Mouse (Mus musculus): Measurements from ENCODE around the gene Elp4.

The Elp4 gene

DNA sequence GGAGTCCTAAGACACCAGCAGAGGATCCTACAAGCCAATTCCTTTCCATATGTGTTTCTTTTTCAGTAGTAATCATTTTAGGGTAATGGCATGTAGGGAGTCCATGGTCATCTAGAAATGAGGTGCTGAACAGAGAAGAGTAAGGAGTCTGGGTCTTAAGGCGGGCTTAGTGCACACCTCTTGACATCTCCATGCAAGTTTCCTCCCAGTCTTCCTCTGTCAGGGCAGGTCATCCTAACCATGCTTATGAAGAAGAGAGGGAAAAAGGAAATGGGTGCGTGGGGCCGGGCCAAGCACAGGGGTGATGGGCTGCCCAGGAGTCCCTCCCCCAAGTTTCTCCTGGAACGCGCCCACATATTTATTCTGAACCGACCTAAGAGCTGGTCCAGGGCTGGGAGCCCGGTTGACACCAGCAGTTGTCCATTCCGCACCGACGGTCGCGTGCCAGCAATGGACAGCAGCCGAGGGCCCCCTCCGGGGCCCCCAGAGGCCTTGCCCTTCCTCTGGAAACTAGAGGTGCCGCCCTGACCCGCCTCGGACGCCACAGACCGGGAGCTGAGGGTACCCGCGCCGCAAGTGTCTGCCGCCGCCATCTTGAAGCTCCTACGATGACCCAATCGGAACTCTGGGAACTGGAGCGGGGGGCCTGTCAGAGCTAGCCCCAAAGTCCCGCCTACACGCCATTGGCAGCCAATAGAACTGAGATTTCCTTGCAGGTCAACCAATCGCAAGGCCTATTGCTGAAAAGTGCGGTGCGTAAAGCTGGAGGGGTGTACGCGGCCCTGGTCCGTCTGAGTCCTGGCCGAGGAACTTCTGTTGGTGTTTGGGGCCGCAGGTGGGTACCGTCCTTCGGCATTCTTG is at the start of gene Elp4, which contains the start of gene Immp1l:
Gene Elp4 (minus strand): TSS at position 669 of the 861 bp plus-strand sequence.
Gene Immp1l (plus strand): TSS at position 743 of the 861 bp plus-strand sequence.
- DNase-seq: peak; percentile 98

DNA sequence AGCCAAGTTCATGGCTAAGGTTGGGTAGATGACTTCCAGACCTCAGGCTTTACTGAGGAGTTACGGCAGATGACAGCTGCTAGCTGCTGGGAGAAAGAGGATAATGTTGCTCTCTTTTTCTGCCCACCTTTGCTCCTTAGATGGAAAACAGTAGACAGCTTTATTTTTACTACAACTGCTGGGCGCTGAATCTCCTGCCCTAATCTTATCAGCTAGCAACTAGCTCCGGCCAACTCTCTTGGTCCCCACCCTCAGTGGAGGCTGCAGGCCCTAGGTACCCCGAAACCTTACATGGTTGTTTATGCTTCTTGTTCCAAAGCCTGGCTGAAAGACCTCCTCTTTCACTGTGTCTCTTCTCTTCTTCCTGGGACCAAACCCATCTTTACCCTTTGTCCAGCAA is 49.5 kb upstream of the Elp4 start:
- no peak for DNase-seq

- DNase-seq: no peak
Measured at GRCm38 (mm10) chr2:105951350-105951940, 47.1 kb upstream of the Elp4 start.

- DNase-seq: no peak
Measured at GRCm38 (mm10) chr2:105950131-105950530, 45.8 kb upstream of the Elp4 start.

DNA sequence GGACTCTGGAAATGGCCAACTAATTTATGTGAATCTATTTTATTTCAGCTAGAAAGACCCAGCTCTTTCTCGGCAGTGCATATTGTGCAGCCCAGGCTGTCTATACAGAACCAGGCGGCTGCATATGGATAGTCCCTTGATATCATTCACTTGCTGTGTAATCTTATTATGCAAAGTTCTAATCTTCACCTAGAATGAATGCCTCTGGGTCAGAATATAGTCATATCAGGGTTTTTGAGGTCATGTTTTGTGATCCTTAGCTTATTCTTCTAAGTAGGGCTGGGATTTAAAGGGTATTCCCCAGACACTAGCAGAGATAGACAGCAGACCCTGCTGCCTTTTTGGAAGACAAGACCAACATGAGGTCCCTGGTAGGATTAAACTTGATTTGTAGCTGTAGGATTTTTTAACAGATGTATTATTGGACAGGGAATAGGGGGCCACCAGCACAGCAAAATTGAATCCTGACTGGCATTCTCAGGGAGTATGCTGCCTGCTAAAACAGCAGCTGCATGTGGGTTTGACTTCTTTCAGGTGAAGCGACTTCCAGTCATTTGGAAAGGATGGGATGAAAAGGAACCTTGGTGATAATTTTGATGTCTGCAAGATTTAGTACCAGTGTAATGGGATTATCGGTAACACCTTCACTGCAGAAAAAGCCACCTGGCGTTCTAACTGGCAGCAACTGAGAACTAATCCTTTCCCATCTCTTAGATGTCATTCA is 13.4 kb upstream of the Elp4 start:
- DNase-seq: no peak

GRCm38 (mm10) chr2:105916671-105917070 is 12.3 kb upstream of the Elp4 start:
- DNase-seq: no peak

DNA sequence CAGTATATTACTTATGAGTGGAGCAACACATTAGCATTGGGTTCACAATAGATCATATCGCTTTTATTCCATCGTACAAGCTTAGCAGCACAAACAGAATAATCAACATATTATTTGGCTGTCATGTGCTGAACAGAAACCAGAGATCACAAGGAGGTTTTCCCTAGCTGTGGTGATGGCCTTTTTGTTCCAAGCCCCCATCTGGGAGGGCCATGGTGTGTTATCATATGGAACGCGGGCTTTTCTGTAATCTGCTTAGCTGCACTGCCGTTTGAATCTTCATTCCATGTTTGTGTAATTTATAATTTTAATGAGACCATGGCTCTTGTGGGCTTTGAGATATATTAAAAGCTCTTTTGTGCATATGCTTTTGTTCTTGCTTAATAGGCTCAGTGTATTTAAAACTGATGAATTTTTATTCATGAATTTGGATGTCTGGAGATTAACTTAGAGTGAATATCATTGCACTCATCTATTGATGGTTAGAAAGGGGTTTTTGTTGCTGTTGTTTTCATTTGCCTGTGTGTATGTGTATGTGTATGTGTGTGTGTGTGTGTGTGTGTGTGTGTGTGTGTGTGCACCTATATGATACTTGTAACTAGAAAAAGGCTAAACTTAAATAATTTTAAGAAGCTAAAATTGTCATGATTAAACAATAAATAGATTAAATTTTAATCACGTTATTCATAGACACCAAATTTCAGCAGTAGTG is 9.4 kb upstream of the Elp4 start:
- no peak for DNase-seq

DNA sequence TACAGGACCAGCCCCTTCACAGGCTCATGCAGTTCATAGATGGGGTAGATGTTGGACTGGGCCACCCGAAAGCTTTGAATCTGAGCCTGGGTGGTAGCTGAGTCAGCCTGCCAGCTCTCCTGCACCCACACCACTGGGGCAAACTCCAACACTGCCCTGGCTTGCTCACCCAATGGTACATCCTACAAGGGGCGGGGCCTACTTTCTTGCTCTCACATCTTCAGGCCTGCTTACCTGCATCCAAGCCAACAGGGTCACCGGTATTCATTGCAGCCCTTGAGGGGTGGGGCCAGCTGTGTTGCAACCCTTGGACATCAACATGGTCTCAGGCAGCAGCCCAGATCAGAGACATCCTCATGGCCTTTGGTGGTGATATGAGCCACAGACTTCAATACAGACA is 6.2 kb upstream of the Elp4 start:
- DNase-seq: no peak

DNA sequence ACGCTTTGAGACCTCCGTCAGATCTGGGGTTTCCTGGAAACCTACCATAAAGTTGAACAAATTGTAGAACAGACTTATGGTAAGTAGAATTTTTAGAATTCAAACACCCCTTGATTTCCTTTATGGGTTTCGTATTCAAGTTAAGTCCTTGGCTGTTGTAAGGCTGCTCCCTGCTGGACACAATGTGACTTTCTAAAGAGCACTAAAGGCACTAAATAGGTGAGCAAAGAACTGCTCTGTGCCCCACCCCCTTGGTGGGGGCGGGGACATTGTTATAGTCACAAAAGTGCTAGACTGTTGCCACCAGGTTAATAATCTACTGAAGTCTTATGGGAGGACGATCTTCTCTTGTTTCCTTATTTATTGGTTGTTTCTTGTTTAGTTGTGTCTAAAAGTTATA is 4.0 kb upstream of the Elp4 start:
- DNase-seq: peak; percentile 41

DNA sequence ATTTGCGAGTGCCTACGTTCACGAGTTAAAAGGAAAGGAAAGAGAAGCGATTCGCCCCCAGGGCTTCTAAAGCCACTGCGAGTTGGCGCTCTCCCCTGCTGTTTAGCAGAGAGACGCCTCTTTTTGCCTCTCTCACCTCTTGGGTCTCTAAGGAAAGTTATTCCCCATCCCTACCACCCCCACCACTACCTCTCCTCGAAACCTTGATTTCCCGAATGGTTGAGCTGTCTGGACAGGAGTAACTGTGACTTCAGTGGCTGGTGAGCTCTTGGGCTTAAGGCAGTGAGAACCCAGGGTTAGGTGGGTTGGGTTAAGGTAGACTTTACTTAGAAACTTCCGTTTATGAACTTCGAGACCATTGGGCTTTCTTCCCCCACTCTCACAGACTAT is 388 bp upstream of the Elp4 start:
- DNase-seq: no peak

- DNase-seq: no peak
Measured at GRCm38 (mm10) chr2:105890816-105891215, 13.5 kb downstream of the Elp4 start.

DNA sequence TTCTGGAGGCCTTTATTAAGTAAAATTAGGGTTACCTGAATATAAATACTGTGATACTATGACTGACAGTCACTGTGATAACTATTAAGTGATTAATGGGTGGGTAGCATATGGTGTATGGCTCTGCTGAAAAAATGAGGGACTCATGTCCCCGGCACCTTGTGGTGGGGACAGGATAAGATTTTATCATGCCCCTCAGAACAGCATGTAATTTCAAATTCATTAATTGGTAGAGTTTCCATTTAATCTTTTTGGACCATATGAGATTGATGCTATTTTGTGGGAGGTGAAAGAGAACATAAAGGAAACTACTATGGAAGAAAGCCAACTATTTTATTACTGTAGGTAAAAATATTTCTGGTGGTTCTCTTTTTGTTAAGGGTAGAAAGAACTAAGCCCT is 31.0 kb downstream of the Elp4 start:
- DNase-seq: no peak

DNA sequence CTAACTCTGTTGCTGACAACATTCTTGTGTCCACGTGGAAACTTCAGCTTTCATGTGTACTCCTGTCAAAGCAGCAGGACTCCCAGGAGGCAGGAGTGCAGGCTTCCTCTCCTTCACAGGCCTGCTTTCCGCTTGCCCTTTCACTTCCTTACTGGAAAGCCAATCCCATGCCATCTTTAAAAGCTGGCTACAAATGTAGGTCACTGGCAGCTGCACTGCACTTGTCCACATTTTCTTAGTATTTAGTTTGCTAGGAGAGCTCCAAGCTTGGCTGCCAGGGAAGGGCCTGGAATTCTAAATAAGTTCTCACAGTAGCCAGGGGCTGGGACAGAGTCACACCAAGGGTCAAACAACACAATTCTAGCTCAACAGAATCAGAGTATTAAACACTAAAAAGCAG is 49.6 kb downstream of the Elp4 start:
- DNase-seq: peak; percentile 54

DNA sequence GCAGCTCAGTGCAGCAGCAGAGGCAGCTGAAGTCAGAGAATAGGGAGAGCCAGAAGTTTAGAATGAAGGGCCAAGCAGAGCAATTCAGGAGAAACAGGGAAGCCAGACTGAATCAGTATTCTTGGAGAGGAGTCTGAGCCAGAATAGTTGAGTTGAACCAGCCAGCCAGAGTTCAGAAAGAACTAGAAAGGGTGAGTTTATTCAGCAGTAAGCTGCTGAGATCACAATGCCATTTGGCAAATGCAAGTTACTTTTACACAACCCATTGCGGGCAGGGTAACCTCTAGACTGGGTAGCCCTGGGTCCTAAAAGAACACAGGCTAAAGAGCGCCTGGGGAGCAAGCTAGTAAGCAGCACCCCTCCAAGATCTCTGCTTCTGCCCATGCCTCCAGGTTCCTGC is 51.4 kb downstream of the Elp4 start:
- no peak for DNase-seq

DNA sequence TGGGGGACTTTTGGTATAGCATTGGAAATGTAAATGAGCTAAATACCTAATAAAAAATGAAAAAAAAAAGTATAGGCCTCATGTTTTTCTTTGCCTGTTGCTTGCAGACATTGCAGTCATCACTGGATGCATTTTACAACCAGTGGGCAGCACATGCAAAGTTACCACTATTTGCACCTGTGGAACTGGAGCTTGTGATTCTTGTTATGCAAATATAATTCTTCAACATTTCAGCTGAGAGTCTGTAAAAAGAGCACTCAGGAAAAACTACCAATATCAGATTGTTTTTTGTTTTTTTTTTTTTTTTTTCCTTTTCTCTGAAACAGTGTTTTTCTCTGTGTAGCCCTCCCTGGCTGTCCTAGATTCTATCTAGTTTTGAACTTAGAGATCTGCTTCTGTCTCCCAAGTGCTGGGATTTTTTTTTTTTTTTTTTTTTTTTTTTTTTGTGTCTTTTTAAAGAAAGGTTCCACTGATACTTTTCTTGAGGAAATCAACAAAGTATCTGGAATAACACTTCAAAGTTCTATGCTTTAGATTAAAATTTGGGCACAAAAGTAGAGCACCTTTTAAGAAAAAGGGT is 52.6 kb downstream of the Elp4 start:
- DNase-seq: no peak

- DNase-seq: no peak
Measured at GRCm38 (mm10) chr2:105843151-105843550, 61.2 kb downstream of the Elp4 start.

- no peak for DNase-seq
Measured at GRCm38 (mm10) chr2:105817965-105818364, 86.4 kb downstream of the Elp4 start.

DNA sequence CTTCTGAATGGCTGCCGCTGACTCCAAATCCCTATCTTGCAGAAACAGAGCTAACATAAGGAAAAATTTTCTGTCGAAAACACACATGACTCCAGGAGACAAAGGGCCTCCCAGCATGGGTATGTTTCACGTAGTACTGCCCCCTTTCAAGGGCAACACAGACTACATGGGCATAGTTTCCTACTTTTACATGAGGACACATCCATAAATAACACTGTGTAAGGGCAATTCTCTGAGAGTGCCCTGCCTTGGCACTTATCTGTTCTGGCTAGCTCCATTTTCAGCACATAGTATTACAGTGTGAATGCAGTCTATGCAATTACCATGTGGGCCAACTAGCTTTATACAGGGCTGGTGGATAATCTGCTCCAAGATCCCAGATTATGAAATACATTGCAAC is 89.2 kb downstream of the Elp4 start:
- no peak for DNase-seq

DNA sequence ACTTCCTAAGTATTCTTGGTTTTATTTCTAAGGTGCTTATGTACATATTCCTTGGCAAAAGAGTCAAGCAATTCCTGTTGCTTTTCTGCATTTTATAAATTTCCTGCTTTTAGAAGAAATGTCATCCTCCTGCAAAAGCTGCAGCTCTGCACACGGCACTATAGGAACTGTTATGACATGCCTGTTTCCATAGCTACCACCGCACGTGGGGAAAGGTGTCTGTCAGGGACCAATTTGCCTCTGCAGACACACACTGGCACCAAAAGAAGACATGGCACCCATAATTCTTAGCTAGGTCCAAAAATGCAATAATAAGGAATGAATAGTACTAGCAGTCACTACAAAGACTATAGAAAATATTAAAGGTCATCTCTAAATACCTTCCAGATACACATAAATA is 91.3 kb downstream of the Elp4 start:
- DNase-seq: no peak

DNA sequence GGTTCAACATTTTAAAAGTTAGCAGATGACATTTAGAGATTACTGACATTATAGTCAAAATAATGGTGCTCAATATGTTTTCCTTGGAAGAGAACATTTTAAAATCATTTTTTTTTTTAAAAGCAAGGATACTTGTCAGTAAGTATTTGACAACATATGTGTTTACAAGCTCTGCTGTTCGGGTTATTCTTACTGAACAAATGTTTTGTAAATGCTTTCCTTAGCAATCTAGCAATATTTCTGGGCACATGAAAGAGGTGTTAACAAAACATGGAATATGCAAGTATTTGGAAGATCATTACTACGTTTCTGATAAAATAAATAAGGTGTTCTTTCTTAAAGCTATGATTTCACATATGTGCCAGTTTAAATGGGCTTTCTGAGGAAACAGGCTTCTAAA is 94.1 kb downstream of the Elp4 start:
- DNase-seq: no peak

DNA sequence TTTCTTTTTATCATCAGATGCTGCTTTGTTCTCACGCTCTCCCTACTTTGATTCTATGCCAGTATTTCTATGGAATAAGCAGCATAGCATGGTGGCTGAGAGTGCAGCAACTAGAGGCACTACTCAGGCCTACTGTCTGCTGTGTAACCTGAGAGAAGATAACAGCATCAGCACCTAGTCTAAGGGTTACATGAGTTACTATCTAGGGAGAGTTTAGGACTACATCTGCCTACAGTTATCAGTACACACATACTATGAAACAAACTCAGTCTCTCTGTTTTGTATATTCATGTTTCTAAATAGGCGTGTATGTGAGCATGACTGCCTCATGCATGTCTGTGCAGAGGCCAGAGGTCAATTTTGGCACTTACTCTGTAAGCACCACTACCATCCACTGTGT is 97.8 kb downstream of the Elp4 start:
- peak; percentile 27 for DNase-seq

DNA sequence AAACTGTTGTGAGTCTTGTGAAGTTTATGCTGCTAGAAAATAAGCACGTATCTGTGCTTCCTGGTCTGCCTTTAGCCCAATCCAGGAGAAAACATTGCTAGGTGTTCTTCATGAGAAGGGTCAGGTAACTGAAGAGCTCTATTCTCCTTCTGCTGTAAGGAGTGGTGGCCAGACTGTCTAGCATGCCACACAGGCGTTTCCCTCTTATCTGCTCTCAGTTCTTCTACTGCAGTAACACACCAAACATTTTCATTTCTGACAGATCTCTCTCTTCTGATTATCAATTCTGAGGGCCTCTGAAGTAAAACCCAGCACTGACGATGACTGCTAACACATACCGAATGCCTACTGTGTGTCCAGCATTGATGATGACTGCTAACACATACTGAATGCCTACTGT is 98.3 kb downstream of the Elp4 start:
- no peak for DNase-seq

DNA sequence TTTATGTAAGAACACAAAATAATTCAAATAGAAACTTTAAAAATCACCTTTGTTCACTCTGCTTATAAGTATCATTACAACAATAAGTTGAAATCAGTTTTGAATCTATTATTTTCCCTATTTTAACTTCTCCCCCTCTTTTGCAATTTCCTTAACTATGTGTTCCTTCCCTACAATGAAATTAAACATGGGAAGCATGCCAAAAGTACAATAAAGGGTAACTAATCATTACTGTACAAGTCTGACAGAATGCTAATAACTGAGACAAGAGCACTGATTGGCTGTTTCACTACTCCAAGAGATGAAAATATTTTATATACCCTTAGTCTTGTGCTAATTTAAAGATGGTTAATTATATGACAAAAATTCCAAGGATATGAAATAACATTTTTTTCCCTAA is 99.2 kb downstream of the Elp4 start:
- peak; percentile 29 for DNase-seq

Measured in cerebellum, adult 9-10 months (tissue).